Mouse (Mus musculus): ENCODE results near the gene Prg4. TPM values are rescaled to one million over a fixed set of nuclear protein-coding genes. Genes with fewer than 3 reads are reported as not detected.
A peak's percentile ranks its signal among the peaks of the same experiment; 100 is the strongest.

Gene Prg4
- polyA plus RNA-seq, 1 experiment from 2014 or later = 0.40 TPM

GRCm38 (mm10) chr1:150463691-150464090, 2.3 kb downstream of the Prg4 start:
- DNase-seq (ENCODE audit: low spot score) (no peak), ATAC-seq (ENCODE audit: low FRiP score, low TSS enrichment) (no peak)
- TF ChIP-seq CTCF (IDR thresholded peaks at IDR 0.05; ENCODE audit: low read depth) (no peak), EP300 (optimal IDR thresholded peaks at IDR 0.05) (no peak)
- Histone ChIP-seq H3K4me3 (ENCODE audit: low read depth, low read length) (no peak overlapping the region), H3K4me1 (replicated peaks; ENCODE audit: control insufficient read depth, insufficient read depth) (no peaks in the 10 kb centered on the region), H3K9ac (ENCODE audit: low read length) (no peak overlapping the region), H3K27me3 (ENCODE audit: control insufficient read depth, insufficient read depth, low read length) (no peaks in the 10 kb centered on the region), H3K27ac (replicated peaks) (no peak overlapping the region), H3K36me3 (ENCODE audit: control insufficient read depth, insufficient read depth, low read length) (no peaks in the 10 kb centered on the region), H3K4me2 (replicated peaks; ENCODE audit: low read depth) (no peak overlapping the region), H3K9me3 (ENCODE audit: control insufficient read depth, low read length) (no peaks in the 10 kb centered on the region)
- WGBS = 85% methylated on average over 4 of the region's 4 CpGs

- Histone ChIP-seq H3K27me3 (ENCODE audit: control insufficient read depth, insufficient read depth, low read length) (no peaks in the 10 kb centered on the region), H3K4me2 (replicated peaks; ENCODE audit: low read depth) (no peak overlapping the region), H3K27ac (replicated peaks) (no peak overlapping the region), H3K4me1 (replicated peaks; ENCODE audit: control insufficient read depth, insufficient read depth) (no peaks in the 10 kb centered on the region), H3K4me3 (ENCODE audit: low read depth, low read length) (no peak overlapping the region), H3K36me3 (ENCODE audit: control insufficient read depth, insufficient read depth, low read length) (no peaks in the 10 kb centered on the region), H3K9me3 (ENCODE audit: control insufficient read depth, low read length) (no peaks in the 10 kb centered on the region), H3K9ac (ENCODE audit: low read length) (no peak overlapping the region)
- WGBS = 56% methylated on average over 5 of the region's 5 CpGs
- TF ChIP-seq CTCF (IDR thresholded peaks at IDR 0.05; ENCODE audit: low read depth) (no peak), EP300 (optimal IDR thresholded peaks at IDR 0.05) (no peak)
- ATAC-seq (ENCODE audit: low FRiP score, low TSS enrichment) = no peak
- no peak for DNase-seq (ENCODE audit: low spot score)
These were observed 2.9 kb downstream of the Prg4 start for GRCm38 (mm10) chr1:150463068-150463467.

DNA sequence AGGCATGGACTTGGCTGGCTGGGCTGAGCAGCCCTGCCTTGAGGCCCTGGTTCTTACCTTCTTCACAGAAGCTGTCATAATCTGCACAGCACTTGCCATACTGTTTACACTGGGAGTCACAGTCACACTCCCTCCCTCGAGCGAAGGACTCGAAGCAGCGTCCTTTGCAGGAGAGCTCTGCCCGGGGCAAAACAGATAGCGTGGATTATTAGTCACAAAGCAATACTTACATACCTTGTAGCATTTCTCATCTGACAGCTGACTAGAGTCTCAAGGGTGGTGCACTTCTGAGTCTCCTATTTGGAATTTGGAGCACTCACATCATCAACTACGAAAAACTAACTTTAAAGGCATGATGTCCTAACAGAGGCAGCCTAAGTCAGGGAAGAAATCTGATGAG, 5.4 kb downstream of the Prg4 start:
- H3K9ac ChIP-seq (ENCODE audit: low read length) = no peak overlapping the region
- ATAC-seq (ENCODE audit: low FRiP score, low TSS enrichment) = peak; percentile 82

GRCm38 (mm10) chr1:150459599-150459998, 6.4 kb downstream of the Prg4 start:
- H3K4me2 ChIP-seq (replicated peaks; ENCODE audit: low read depth) = no peak overlapping the region

More for the DNA sequence above, 5.4 kb downstream of the Prg4 start:
- Histone ChIP-seq H3K4me1 (replicated peaks; ENCODE audit: control insufficient read depth, insufficient read depth) (no peaks in the 10 kb centered on the region), H3K36me3 (ENCODE audit: control insufficient read depth, insufficient read depth, low read length) (no peaks in the 10 kb centered on the region), H3K4me3 (ENCODE audit: low read depth, low read length) (no peak overlapping the region), H3K4me2 (replicated peaks; ENCODE audit: low read depth) (no peak overlapping the region), H3K27me3 (ENCODE audit: control insufficient read depth, insufficient read depth, low read length) (no peaks in the 10 kb centered on the region), H3K27ac (replicated peaks) (no peak overlapping the region), H3K9me3 (ENCODE audit: control insufficient read depth, low read length) (no peaks in the 10 kb centered on the region)
- TF ChIP-seq CTCF (IDR thresholded peaks at IDR 0.05; ENCODE audit: low read depth) (no peak), EP300 (optimal IDR thresholded peaks at IDR 0.05) (no peak)
- peak; percentile 37 for DNase-seq (ENCODE audit: low spot score)
- 29% methylated on average over 7 of the region's 7 CpGs for WGBS

DNA sequence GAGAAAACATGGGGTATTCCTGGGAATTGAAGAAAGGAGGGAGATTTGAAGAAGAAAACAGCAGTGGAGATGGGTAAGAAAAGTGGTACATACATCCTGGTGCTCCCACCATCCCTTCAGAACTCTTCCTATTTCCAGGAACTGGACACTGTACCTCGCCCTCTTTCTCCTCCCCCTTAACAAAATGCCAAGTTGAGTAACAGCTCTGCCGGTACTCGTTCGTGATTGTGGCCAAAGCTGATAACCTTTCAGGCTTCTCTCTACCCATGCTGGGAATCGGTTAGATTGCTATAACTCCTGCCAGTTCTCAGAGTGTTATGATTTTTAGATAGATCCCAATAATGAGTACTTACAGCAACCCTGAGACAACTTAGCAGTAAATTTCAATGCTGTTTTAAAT, 7.0 kb downstream of the Prg4 start:
- TF ChIP-seq EP300 (optimal IDR thresholded peaks at IDR 0.05) = no peak
- 32% methylated on average over 5 of the region's 5 CpGs for WGBS
- H3K27me3 ChIP-seq (ENCODE audit: control insufficient read depth, insufficient read depth, low read length) = no peaks in the 10 kb centered on the region
- ATAC-seq (ENCODE audit: low FRiP score, low TSS enrichment) = no peak
- no peak overlapping the region for H3K27ac ChIP-seq (replicated peaks)
- no peak overlapping the region for H3K9ac ChIP-seq (ENCODE audit: low read length)
- no peak overlapping the region for H3K4me3 ChIP-seq (ENCODE audit: low read depth, low read length)
- H3K36me3 ChIP-seq (ENCODE audit: control insufficient read depth, insufficient read depth, low read length) = no peaks in the 10 kb centered on the region
- no peak for DNase-seq (ENCODE audit: low spot score)
- no peak overlapping the region for H3K4me2 ChIP-seq (replicated peaks; ENCODE audit: low read depth)
- H3K9me3 ChIP-seq (ENCODE audit: control insufficient read depth, low read length) = no peaks in the 10 kb centered on the region
- no peaks in the 10 kb centered on the region for H3K4me1 ChIP-seq (replicated peaks; ENCODE audit: control insufficient read depth, insufficient read depth)

More at GRCm38 (mm10) chr1:150459599-150459998, 6.4 kb downstream of the Prg4 start:
- Histone ChIP-seq H3K4me1 (replicated peaks; ENCODE audit: control insufficient read depth, insufficient read depth) (no peaks in the 10 kb centered on the region), H3K9me3 (ENCODE audit: control insufficient read depth, low read length) (no peaks in the 10 kb centered on the region), H3K4me3 (ENCODE audit: low read depth, low read length) (no peak overlapping the region), H3K36me3 (ENCODE audit: control insufficient read depth, insufficient read depth, low read length) (no peaks in the 10 kb centered on the region), H3K27ac (replicated peaks) (no peak overlapping the region), H3K9ac (ENCODE audit: low read length) (no peak overlapping the region), H3K27me3 (ENCODE audit: control insufficient read depth, insufficient read depth, low read length) (no peaks in the 10 kb centered on the region)
- DNase-seq (ENCODE audit: low spot score) (no peak), ATAC-seq (ENCODE audit: low FRiP score, low TSS enrichment) (no peak)
- no peak for TF ChIP-seq EP300 (optimal IDR thresholded peaks at IDR 0.05)
- TF ChIP-seq CTCF (IDR thresholded peaks at IDR 0.05; ENCODE audit: low read depth) = no peak
- WGBS = 62% methylated on average over 3 of the region's 3 CpGs

DNA sequence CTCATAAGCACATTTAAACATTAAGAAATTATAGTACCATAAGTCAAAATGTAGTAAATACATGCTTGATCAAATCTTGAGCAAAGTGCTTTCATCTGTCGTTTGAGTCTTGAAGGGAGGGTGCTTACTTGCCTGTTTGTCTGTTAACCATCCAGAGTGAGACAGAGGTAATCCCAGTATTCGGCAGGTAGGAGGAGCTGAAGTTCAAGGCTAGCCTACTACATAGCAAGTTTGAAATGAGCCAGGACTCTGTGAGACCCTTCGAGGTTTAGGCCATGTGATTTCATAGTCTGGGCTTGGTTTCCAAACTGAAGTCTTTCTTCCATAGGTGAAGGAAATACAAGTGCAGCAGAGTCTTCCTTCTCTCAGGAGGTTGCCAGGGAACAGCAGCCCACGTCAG, 24.2 kb downstream of the Prg4 start:
- ATAC-seq (ENCODE audit: low FRiP score, low TSS enrichment) (no peak), DNase-seq (ENCODE audit: low spot score) (no peak)
- no peaks in the 10 kb centered on the region for H3K9me3 ChIP-seq (ENCODE audit: control insufficient read depth, low read length)
- H3K4me1 ChIP-seq (replicated peaks; ENCODE audit: control insufficient read depth, insufficient read depth) = no peaks in the 10 kb centered on the region
- no peak overlapping the region for H3K9ac ChIP-seq (ENCODE audit: low read length)
- H3K36me3 ChIP-seq (ENCODE audit: control insufficient read depth, insufficient read depth, low read length) = peaks cover 25% of the 10 kb centered on the region
- peak; percentile 29 for TF ChIP-seq CTCF (IDR thresholded peaks at IDR 0.05; ENCODE audit: low read depth)
- TF ChIP-seq EP300 (optimal IDR thresholded peaks at IDR 0.05) = no peak
- no peak overlapping the region for H3K4me2 ChIP-seq (replicated peaks; ENCODE audit: low read depth)
- no peak overlapping the region for H3K4me3 ChIP-seq (ENCODE audit: low read depth, low read length)
- H3K27ac ChIP-seq (replicated peaks) = no peak overlapping the region
- WGBS = 72% methylated on average over 4 of the region's 4 CpGs
- H3K27me3 ChIP-seq (ENCODE audit: control insufficient read depth, insufficient read depth, low read length) = no peaks in the 10 kb centered on the region

Measured in stomach, postnatal 0 days (tissue).